Mouse (Mus musculus) splenic B cell, adult 2 months (primary cell): ENCODE measurements around the gene Pola1.
A peak's percentile ranks its signal among the peaks of the same experiment; 100 is the strongest.

Experiments
- DNase-seq: peaks from one replicate; pipeline ENCODE4 v3.0.0-alpha.2; 2011; ENCODE audit warnings: low read depth, low spot score
- H3K27me3 ChIP-seq: 2 replicates; pipeline ENCODE4 v1.6.1; 2012; ENCODE audit warnings: mild to moderate bottlenecking, low read length, moderate library complexity, mixed read lengths; ENCODE audit not compliant: control insufficient read depth, poor library complexity, insufficient read depth, severe bottlenecking
- H3K36me3 ChIP-seq: 2 replicates; pipeline ENCODE4 v1.6.1; 2012; ENCODE audit warnings: mild to moderate bottlenecking, low read length, moderate library complexity, mixed read lengths; ENCODE audit not compliant: control insufficient read depth, poor library complexity, insufficient read depth, severe bottlenecking

Pola1 gene

DNA sequence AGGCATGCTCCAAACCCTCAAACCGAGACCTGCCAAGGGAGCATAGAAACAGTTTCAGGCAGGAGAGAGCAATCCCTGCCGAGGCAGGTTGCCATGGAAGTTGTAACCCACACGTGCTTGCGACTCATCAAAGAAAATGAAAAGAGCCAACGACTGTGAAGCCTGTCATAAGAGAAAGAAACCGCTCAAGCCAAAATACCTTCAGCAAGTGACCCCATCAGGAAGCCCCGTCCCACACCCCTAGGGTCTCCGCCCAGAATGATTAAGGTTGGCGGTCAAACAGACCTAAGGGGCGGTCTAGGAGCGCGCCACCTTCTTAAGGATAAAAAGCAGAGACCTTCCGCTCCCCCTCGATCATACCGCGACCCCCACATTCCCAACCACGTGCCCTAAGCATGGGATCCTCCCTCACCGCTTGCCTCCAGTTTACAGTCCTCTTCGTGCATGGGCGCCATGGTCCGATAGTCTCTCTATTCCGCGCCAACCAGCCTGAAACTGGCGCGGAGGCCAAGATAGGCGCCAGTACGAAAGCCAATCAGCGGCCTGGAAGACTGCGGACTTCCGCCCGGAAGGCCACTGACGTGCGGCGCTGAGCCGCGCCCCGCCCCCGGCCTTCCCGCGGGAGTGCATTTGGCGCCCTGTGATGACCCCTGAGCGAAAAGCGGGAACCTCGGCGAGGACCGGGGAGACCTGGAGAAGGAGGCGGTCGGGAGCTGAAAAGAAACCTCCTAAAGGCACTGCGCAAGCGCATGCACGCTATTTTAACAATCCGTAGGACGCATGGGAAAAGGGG lies at the start of gene Pola1:
Gene Pola1, minus strand, starts transcription at position 499 of the 793 bp plus-strand sequence.
- no peaks in the 10 kb centered on the region for H3K27me3 ChIP-seq
- peak; percentile 71 for DNase-seq
- no peaks in the 10 kb centered on the region for H3K36me3 ChIP-seq

DNA sequence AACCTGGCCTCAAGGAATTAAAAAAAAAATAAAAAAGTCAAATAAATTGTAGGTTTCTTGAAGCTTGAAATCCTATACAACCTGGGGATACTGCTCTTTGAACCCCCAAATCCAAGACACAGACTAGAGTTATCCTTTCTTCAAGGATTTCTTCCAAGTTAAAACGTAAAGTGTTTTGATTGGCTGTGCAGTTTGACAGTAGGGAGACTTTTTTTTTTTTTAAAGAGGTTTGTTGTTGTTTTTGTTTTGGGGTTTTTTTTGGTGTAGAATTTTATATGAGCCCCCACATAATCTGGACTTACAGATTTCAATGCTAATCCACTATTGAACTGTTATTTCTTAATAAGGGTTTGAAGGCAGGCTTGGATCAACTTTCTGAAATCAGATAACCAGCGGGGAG lies 44.3 kb upstream of the Pola1 start:
- no peaks in the 10 kb centered on the region for H3K36me3 ChIP-seq
- no peaks in the 10 kb centered on the region for H3K27me3 ChIP-seq
- DNase-seq, result no peak

DNA sequence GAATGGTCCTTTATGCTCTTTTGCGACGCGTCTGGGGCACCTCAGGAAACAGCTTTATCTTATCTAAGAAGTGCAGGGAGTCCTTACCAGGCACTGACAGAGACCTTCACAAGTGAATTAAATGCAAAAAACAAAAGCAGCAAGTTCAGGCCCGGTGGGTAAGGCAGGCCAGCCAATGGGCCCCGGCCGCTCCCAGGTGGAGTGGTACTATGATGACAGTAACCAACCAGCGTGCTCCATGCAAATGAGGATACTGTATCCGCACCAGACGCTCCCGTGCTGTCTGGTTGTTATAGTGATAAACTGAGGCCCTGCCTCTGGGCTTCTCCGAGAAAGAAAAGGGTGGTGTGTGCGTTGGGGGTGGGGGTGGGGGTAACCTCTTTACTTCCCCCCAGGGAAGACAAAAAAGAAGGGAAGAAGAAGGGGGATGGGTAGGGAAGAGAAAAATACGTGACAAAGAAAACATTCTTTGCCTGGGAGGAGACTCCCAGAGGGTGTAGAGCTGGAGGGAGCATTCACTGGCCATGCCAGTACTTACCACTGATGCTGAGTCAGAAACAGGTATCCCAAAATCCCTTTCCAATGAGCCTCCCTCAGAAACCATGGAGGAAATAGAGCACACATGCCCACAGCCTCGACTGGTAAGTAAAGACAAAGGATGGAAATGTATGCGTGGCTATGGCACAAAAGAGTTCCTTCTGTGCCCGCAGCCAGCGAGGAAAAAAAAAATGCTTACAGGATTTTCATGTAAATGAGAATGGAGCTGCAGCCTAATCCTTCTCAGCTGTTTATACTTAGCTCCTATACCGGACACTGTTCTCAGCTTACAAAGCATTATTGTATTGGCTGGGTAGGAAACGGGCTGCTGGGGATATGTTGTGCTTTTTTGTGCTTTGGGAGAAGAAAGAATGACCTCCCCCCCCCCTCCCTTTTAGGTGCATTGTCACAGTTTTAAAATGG lies 43.2 kb upstream of the Pola1 start:
- H3K36me3 ChIP-seq, result no peaks in the 10 kb centered on the region
- peak; percentile 53 for DNase-seq
- H3K27me3 ChIP-seq, result no peaks in the 10 kb centered on the region

DNA sequence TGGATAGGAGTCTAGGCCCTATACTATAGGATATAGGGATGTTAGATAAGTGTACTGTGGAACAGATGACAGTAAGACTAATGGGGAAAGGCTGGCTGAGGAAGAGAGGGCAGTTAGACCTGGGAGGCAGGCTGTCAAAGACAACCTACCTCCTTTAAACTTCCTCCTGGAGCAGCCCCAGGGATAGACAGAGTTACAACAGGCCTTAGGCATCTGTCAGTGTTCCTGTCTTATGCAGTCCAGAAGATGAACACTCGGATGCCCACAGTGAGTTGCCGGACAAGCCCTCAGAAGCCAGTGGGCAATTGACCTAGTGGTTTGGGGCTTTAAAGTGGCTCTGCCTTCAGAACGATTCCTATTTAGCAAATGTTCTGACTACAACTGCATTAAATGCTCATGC lies 42.5 kb upstream of the Pola1 start:
- Histone ChIP-seq H3K36me3 (no peaks in the 10 kb centered on the region), H3K27me3 (no peaks in the 10 kb centered on the region)
- no peak for DNase-seq

DNA sequence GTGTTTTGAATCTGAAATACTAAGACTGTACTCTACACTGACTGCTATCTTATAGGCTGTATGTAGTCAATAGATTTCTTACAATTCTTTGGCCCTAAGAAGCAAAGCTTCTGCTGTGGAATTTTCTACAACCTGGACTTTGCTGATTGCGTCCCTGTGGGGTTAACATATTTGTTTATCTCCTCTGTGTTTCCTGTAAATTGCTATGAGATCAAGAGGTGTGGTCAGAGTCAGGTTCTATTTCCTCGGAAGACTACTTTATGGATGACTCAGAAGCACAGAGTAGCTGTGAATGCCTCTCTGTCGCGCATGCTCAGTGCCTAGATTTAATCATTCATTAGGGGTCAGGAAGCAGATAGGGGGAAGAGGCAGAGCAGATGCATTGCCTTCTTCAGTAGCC lies 32.8 kb upstream of the Pola1 start:
- no peak for DNase-seq
- no peaks in the 10 kb centered on the region for H3K36me3 ChIP-seq
- no peaks in the 10 kb centered on the region for H3K27me3 ChIP-seq

DNA sequence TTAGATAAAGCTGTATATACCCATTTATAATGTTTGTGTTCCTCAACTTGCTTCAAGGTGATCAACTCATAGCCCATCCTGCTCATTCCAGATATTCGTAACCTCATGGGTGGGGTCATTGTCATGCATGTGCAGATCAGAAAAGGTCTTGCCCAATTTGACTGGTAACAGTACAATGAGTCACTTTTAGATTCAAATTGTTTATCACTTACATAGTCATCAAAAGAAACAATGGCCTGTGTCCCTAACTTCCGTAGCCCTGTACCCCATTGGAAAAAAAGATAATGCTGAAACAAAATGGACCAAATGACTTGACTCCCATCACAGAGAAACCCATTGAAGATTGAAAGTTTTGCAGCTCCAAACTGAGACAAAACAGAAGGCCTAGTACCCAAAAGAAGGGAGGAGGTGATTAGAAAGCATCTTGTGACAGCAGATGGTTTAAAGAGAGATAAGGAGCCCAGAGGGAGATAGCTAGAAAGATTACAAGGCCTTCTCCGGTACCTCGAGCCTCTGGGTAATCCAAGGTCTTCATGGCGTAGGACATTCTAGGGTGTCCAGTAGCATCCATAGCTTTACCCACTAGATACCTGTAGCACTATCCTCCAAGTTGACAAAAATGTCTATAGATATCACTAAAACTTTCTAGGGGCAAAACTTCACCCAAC lies 32.1 kb upstream of the Pola1 start:
- no peaks in the 10 kb centered on the region for H3K36me3 ChIP-seq

DNA sequence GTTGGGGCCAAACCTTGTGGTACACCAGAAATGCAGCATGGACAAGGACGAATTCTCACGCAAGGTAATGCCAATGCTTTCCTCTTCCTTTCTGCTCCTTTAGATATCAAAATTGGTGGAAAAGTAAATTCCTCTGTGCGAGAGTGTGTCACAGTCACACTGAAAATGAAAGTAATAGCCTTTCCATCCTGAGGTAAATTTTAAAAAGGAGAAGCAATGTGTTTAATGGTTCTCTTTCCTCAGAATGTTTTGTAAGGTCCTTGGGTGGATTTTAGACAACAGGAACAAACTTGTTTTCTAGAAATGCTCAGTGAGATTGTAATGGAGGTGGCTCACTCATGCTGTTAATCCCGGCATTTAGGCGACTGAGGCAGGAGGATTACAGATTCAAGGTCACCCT lies 23.2 kb upstream of the Pola1 start:
- H3K27me3 ChIP-seq, result no peaks in the 10 kb centered on the region
- DNase-seq, result no peak
- no peaks in the 10 kb centered on the region for H3K36me3 ChIP-seq

More for the DNA sequence above, 32.1 kb upstream of the Pola1 start:
- no peak for DNase-seq
- H3K27me3 ChIP-seq, result no peaks in the 10 kb centered on the region

DNA sequence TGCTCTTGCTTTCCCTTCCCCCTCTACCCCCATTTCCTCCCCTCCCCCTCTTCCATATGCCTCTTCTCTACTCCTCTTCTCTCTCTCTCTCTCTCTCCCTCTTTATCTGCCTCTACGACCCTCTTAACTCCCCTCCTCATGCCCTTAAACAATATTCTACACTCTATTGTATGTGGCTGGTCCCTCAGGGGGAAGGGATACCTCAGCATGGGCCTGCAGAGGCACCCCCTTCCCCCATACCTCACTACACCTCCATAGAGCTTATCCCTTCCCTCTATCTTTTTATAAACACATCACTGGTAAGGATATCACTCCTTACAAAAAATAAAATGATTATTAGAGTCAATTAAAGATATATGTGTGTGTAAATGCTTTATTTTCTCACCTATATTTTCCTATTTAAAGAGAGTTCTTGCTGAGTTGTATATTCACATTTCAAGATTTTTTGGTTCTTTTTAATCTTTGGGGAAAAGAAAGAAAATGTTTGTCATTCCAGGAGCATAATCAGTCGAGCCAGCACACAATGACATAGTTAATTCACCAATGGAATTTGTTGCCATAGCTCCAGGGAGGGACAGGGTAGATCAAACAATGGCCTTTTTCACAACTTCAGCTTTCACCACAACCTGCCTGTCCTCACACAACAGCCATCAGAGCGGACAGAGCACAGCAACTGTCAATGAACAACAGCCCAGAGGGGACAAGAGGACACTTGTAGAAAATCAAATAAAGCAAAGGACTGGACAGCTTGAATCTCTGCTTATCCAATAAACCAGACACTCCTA lies 22.5 kb upstream of the Pola1 start, which contains the start of gene Pcyt1b:
Gene Pcyt1b, plus strand, starts transcription at position 646 of the 785 bp plus-strand sequence.
- Histone ChIP-seq H3K36me3 (no peaks in the 10 kb centered on the region), H3K27me3 (no peaks in the 10 kb centered on the region)
- no peak for DNase-seq

DNA sequence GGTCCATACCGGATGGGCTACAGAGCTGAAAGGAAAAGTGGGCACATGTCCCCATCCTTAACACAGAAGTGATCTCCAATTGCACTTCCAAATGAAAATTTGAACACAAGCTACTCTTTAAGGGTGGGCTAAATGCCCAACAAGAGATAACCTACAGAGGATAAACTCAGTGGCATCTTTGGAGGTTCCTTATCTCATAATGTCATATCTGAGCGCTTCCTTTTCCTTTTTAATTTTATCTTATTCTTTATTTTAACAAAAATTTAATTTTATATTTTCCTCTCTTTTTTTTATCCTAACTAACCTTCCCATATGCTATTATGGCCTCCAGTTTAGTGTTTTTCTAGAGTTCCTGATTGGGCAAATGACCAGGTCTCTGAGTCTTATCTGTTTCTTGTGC lies 18.8 kb upstream of the Pola1 start:
- no peaks in the 10 kb centered on the region for H3K36me3 ChIP-seq
- H3K27me3 ChIP-seq, result no peaks in the 10 kb centered on the region
- DNase-seq, result no peak

DNA sequence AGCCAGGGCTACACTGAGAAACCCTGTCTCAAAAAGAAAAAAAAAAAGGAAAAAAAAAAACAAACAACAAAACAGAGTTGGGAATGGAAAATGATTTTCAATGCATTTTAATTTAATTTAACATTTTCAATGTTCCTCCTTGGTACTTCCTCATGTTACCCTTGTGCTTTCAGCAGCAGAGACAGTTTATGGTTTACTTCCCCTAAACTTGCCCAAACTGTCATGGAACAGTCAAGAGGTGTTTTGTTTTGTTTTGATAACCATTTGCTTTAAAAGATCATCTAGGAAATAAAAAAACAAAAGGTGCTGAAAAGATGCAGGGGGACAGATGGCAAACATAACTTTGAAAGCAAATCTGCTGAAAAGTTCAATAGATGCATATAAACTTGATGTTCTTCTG lies 12.1 kb upstream of the Pola1 start:
- H3K36me3 ChIP-seq, result no peaks in the 10 kb centered on the region
- no peak for DNase-seq
- no peaks in the 10 kb centered on the region for H3K27me3 ChIP-seq

DNA sequence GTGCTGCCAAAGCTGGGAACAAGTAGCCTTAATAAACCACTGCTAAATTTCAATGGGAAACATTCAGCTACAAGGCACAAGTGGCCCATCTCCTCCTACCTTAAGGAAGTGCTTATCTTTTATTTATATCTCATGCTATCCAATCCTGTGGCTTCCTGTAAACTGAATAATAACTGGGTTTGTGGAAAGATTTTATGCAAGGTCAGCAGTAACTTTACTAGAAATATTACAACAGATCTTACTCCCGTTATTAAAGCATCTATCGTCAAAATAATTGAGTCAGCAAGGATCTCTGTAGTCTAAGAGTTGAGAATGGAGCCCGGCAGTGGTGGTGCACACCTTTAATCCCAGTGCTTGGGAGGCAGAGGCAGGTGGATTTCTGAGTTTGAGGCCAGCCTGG lies 11.6 kb upstream of the Pola1 start:
- H3K27me3 ChIP-seq, result no peaks in the 10 kb centered on the region
- no peaks in the 10 kb centered on the region for H3K36me3 ChIP-seq
- no peak for DNase-seq

DNA sequence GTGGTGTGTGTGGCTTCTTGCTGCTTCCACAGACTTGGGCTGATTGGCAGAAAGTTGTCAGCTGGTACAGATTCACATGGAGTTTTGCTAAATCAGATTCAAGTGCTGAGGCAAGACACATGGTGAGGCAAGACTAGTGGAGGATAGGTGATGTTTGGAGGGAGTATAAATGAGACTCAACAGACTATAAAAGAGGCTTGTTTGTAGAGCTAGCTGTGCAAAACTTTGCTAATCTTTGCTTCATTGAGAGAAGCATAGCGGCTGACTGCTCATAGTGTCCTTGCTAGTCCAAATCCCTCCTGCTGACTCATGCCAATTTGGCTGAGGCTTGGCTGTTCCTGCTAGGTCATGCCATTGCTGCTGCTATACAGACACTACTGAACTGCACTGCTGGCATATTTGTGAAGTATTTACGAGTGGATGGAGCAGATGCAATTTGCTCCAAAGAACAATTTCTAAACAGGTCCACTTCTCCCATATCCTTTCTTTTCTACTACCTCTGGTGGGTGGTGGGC lies 3.0 kb upstream of the Pola1 start:
- no peak for DNase-seq
- no peaks in the 10 kb centered on the region for H3K27me3 ChIP-seq

DNA sequence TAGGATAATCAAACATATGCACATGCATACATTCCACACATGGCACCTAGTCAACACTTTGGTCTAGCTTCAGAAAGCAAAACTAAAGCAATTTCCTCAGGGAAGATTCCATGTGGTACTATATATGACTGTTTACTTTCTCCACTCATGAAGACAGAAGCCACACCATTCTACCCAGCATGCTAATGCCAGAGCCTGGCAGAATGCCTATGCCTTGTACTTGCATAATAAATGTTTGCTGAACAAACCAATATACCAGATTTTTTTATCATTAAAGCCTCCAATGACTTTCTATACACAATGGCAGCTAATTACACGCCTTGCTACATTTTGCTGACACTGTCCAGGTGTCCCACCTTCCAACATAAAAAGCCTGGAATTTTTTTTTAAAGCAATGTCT lies 1.7 kb downstream of the Pola1 start:
- Histone ChIP-seq H3K36me3 (no peaks in the 10 kb centered on the region), H3K27me3 (no peaks in the 10 kb centered on the region)
- DNase-seq, result no peak

More for the DNA sequence above, 3.0 kb upstream of the Pola1 start:
- H3K36me3 ChIP-seq, result no peaks in the 10 kb centered on the region

DNA sequence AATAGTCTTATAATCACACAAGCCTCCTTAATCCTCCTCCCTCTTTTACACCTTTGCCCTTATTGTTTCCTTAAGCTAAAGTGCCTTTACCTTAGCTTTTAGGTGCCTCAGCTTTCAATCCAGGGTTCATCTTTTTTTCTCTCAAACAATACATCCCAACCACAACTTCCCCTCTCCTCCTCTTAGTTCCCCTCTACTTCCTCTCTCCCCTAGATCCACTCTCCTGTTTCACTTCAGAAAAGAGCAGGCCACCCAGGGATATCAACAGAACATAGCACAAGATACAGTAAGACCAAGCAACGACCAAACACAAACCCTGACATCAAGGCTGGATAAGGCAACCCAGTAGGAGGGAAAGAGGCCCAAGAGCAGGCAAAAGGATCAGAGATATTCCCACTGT lies 29.7 kb downstream of the Pola1 start:
- DNase-seq, result no peak
- Histone ChIP-seq H3K27me3 (no peaks in the 10 kb centered on the region), H3K36me3 (no peaks in the 10 kb centered on the region)
